Mouse (Mus musculus) monocyte, adult 2 months (primary cell): ENCODE results near the gene Tma7.

Experiments used
- DNase-seq, 2 experiments: peaks; one replicate each; pipeline ENCODE4 v3.0.0; 2022; ENCODE audit warnings: low spot score in 2 of 2, low read depth in 1 of 2

The Tma7 gene

DNA sequence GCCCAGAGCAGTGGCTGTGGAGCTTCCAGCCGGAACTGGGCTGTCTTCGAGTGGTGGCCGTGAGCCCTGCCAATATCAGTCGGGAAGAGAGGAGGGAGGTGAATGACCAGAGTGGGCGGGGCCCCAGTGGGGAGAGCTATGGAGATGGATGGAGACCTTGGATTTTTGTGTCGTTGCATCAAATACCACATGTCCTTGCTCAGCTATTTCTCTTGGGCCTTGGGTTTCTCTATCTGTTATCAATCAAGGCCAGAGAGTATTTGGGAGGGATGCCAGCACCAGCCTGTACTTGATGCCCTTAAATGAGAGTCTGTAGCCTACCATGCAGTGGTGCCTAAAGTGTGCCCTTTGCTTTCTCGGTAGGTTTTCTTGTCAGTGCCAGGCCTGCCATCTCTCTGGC, 20.9 kb upstream of the Tma7 start:
- DNase-seq, result no peak

DNA sequence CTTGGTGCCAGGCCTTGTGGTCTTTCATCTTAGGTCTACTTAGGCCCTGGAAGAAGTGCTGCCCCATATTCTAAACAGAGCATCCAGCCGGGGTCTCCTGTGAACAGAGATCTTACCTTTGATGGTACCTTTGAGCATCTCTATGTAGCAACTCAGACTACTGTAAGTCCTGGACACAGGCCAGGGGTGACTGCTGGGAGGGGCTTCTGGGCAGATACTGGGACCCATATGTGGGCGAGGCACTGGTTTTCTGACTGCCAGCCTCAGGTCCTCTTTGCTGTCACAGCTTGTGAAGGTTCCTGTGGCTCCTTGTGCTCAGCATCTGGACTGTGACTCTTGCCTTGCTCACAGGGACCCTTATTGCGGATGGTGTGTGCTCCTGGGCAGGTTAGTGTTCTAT, 20.2 kb upstream of the Tma7 start:
- DNase-seq, result no peak

DNA sequence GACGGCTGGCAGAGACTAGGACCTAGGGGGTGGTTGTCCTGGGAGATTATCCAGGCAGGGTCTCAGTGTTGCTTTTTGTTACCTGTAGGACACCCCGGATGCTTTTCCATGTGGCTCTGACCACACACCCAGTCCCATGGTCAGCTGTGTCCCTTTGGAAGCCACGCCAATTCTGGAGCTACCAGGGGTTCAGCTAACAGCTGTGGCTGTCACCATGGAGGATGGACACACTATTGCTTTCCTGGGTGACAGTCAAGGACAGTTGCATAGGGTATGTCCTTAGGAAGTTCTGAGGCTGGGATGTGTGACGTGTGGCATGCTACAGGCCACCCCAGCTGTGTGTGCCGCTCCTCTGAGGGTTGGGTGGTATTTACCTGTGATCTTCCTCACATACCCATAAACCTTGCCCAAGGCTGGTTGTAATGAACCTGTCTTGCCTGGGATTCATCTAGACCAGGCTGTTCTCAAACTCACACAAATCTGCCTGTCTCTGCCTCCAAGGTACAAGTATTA, 19.6 kb upstream of the Tma7 start:
- no peak for DNase-seq

DNA sequence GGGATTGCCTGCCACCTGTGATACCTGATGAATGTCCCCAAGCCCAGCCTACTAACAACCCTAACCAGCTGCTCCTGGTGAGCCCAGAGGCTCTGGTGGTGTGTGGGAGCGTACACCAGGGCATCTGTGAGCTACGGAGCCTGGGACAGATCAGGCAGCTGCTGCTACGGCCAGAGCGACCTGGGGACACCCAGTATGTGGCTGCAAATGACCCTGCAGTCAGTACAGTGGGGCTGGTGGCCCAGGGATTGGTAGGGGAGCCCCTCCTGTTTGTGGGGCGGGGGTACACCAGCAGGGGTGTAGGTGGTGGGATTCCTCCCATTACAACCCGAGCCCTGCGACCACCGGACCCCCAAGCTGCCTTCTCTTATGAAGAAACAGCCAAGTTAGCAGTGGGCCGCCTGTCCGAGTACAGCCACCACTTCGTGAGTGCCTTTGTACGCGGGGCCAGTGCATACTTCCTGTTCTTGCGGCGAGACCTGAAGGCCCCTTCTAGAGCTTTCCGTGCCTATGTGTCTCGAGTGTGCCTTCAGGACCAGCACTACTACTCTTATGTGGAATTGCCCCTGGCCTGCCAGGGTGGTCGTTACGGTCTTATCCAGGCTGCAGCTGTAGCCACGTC, 18.0 kb upstream of the Tma7 start:
- no peak for DNase-seq

DNA sequence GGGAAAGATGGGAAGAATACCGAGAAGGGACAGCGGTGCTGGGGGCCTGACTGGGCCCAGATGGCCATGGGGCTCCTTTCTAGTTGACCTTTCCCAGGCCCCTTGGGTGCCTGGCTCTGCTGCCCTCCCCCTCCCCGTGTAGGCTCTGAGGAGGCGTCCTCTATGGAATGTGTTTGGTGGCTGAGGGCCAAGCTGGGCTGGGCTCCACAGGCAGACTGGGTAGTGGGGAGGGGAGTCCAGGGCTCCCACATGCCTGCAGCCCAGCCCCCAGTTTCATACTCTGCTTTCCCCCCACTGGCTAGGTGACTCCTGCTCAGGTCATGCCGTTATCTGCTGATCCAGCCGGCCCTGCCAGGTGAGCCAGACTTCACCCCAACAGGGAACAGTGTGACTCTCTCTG, 16.6 kb upstream of the Tma7 start:
- no peak for DNase-seq

DNA sequence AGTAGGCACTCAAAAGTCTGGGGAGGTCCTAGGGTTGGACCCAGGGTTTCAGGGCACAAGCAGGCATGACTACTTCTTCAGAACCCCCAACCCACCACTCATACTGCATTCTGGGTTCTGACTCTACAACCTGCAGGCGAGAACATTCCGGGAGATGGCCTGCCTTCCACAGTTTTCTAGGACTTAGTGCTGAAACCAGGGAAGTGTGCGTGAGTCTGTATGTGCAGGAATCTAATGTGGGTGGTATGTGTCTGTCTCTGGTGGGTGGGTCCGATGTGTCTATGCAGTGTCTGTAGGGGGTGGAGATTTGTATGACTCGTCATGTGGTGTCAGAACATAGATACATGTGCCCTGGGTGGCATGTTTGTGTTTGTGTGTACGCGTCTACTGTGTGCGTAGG, 16.0 kb upstream of the Tma7 start:
- no peak for DNase-seq

DNA sequence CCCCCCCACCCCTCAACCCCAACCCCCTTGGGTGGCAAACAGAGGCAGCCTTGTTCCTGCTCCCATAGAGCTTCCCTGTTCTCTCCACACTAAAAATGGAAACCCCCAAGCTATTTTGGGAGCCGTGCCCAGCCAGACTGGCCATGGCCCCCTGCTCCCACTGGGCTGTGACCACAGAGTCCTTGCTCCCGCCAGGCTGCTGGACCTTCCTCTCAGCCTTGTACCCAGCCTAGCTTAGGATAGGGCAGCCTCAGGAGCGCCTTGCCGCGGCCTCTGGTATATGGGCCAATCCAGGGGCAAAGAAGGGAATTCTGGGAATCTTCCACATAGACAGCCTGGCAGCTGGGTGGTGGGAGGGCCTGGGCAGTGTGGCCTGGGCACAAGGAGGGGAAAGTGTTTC, 15.4 kb upstream of the Tma7 start:
- DNase-seq, result no peak

DNA sequence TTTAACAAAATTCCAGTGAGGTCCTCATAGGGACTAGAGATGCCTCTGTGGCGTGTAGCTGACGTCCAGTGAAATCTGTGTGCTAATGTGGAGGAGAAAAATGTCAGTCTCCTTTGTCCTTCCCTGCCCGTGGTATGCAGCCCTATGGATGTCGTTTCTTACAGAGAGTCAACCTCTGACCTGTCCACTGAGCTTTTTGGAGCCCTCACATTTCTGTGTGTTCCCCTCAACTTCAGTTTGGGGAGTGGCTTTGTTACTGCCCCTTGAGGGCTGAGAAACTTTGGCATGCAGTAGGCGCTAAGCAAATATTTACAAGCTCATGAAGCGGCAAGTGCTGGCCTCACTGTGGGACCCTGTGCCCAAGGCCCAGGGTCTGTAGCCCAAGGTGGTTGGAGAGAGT, 14.9 kb upstream of the Tma7 start:
- no peak for DNase-seq

DNA sequence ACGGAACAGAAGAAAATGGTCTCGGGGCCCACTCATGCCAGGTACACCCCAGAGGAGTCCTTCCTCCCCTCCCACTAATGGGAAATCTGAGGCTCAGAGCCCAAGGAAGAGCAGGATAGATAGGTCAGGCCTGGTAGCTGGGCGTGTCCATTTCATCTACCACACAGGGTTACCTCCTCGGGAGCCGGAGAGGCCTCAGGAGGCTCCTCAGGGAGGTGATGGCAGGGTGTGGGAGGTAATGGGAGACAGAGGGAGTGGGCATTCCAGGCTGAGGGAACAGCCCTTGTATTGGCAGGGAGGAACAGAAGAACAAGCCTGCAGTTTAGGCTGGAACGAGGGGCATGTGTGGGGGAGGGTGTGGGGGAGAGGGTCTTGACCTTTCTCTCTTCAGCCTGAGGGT, 14.5 kb upstream of the Tma7 start:
- DNase-seq, result no peak

DNA sequence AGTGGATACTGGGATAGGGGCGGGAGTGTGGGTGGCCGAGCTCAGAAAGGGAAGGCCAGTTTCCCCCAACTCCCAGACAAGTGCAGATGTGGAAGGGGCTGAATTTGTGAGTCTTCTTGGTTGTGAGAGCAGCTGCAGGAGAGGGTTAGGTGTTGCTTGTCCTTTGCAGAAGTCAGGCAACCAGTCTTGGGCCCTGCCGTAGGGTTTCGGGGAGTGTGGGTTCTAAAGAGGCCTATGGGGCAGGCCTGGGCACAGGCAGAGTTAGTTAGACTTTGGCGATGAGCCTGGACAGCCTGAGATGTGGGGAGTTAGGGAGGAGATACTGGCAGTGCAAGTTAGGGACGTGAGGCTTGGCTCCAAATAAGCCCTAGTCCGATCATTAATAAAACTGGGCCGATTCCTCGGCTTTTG, 13.9 kb upstream of the Tma7 start:
- no peak for DNase-seq

DNA sequence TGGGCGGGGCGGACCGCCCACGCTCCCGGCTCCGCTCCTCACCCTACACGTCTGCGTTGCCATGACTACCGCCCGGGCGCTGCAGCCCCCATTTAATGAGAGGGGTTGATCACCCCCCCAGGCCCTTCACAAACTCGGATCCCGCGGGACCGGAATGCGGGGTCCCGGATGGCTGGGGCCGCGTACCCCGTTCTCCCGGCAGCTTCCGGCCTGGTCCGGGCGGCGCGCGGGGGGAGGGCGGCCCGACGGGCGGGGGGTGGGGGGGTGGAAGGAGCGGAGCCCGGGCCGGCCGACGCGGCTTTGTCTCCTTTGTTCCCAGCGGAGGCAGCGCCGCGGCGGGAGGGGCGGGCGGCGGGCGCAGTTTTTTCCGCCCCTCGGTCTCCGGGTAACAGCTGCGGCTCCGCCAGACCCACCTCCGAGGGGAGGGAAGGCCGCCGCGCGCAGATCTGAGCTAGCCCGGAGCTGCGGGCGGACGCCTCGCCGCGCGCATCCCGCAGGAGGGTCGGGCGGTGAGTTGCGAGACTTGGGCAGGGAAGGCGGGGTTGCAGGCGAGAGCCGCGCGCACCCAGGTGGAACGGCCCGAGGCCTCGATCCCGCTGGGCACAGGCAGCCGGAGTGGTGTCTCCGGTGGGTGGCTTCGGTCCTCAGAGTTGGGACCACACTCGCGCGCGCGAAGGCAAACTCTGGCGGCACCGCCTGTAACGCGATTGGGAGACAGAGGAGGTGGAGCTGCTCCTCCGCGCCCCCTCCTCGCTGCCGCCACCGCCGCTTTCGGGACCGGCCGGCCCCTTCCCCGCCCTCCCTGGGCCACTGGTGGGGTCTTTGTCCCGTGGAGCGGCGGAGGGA, 13.0 kb upstream of the Tma7 start, which contains the start of gene Plxnb1:
Gene Plxnb1, plus strand, starts transcription at position 253 of the 846 bp plus-strand sequence.
- DNase-seq, result no peak

DNA sequence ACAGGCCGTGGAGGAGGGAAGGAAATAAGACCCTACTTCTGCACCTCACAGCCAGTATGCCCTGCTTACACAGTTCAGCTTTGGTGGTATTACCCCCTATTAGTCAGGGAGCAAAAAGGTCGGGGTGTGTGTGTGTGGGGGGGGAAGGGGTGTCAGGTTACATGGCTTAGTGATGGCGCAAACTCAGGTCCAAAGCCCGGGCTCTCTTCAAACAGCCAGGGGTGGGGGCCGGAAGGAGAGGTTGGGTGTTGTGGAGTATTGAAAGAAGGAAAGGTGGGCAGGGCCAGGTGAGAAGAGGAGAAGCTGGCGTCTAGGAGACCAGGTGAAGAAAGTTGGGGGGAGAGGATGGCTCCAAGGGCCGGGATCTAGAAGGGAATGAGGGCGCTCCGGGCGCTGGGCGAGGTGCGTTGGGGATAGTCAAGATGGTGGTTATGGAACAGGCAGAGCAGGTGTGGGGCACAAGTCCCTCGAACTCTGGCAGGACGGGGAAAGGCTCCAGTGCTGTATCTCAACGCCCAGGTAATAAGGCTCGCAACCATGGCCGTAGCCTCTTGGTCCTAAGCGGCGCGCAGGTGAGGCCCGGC, 12.3 kb upstream of the Tma7 start:
- DNase-seq, result no peak

DNA sequence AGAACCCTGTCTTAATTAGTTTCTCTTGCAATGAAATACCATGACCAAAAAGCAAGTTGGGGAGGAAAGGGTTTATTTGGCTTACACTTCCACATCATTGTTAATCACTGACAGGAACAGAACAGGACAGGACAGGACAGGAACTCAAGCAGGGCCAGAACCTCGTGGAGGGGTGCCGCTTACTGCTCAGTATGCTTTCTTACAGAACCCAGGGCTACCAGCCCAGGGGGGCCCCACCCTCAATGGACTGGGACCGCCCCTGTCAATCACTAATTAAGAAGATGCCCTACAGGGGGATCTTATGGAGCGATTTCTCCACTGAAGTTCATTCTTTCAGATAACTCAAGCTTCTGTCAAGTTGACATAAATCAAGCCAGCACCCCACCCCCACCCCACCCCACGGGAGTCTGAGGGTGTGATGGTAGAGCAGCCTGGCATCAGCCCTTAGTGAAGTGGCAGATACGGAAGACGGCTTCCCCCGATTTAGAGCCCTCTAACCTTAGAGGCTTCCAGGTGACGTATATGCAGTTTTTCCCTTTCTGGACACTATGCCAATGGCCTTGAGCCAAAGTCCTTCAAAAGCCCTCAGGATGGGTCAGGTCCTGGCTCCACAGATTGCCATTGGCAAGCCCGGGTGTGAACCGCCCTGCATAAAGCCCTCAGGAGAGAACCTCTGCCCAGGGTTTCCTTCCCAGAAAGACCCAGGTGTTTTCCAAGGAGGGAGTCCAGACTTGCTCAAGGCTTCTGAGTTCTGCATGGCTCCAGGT, 11.6 kb upstream of the Tma7 start:
- DNase-seq, result no peak

DNA sequence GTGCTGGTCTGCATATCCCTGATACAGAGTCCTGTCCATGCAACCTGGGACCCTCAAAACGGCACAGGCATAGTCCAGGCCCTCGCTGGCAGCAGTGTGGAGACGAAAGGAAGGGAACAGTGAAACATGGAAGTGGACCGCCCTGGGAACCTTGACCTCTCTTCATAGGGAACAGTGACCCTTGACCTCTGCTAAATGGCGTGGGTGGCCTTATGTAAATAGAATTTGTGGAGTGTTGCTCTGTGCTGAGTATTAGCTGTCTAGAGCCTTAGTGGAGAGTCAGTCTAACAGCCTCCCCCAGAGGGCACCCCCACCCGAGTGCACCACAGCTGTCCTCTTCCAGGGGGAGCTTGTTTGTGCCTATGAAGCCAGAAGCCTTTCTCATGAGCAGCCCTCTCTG, 10.4 kb upstream of the Tma7 start:
- DNase-seq, result no peak

DNA sequence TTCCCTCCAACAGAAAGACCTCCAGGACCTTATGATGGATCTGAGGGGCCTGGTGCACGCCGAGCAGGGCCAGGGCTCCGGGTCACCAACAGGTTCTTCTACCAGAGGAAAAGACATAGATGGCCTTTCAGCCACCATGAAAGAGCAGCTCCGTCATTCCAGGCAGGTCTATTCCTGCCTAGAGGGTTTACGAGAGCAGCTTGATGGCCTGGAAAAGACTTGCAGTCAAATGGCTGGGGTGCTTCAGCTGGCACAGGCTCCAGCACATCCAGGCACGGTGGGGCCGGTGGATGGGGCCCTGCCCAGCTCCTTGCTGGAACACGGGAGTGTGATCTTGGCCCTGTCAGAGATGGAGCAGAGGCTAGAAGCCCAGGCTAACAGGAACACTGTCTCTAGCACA, 9.4 kb upstream of the Tma7 start:
- no peak for DNase-seq

DNA sequence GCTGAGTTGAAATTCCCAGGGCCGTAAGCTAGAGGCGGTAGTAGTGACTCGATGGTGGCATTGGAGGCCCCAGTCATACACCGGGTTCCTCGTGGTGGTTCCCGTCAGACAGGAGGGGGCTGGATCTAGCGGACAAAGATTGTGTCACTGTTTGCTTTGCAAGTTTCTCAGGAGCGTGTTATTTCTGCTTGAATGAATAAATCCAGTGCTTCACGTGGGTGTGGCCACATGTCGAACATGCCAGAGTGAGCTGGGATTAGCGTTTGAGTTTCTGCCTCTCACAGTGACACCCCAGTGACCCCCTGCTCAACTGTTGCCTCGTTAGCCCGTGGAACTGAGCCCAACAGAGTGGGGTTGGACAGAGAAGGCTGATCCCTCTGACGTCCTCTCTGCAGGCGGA, 8.1 kb upstream of the Tma7 start:
- no peak for DNase-seq

DNA sequence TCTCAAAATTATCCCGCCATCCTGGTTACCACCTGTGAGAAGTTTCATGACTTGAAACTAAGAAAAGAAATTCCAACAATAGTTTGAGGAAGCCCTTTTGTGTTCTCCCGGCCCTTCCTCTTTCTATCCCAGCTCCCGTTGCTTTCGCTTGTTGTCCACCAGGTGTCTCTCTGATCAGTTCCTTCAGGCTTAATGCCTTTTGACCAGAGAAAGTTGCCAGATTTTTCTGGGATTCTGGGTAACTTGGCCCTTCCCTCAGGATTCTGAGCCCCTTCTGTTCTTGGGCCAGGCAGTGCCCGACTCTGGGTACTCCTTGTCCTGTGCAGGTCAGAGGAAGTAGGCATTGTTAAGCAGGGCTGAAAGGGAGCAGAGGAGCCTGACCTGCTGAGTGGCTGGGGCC, 5.6 kb upstream of the Tma7 start:
- no peak for DNase-seq

DNA sequence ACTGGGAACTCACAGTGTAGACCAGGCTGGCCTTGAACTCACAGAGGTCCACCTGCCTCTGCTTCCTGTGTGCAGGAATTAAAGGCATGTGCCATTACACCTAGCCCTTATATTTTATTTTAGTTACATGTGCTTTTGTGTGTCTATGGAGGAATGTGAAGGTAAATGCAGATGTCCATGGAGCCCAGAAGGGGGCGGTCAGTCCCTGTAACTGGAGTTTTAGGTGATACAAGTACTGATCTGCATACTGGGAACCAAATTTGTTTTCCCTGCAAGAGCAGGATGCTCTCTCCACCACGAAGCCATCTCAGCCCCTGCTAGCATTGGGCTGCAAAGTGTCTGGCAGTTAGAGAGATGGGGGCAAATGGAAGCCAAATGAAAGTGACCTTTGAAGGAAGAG, 2.5 kb upstream of the Tma7 start:
- no peak for DNase-seq

DNA sequence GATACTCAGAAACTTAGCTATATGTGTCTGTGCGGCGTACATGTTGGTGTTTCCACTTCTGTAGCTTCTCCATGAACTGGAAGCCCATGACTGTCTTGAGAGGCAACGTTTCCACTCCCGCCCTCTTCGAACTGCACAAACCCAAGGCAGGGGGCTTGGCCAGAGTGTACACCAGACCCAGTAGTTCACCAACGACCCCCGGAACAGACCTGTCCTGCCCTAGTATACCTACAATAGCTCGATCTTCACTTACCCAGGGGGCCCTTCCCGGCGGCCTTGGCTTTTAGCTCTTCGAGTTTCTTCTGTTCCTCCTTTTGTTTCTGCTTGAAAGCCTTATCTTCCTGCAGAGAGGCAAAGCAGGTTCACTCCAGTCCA, 651 bp downstream of the Tma7 start:
- DNase-seq, result no peak

DNA sequence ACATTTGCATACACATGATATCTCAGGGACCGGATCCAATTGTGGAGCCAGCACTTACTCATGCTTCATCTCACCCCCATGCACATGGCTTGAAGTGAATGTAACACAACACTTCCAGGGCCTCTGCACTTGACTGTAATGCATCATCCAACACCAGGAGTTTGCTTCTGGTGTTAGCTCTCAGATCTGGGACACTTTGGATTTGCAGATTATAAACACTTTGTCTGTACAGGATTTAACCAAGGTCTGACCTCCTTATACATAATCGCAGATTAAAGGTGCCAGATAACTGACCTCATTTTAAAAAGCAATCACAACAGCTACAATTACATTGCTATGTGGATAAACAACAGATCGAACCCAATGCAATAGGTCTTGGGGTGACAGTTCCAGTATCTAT, 1.9 kb downstream of the Tma7 start:
- DNase-seq, result no peak

DNA sequence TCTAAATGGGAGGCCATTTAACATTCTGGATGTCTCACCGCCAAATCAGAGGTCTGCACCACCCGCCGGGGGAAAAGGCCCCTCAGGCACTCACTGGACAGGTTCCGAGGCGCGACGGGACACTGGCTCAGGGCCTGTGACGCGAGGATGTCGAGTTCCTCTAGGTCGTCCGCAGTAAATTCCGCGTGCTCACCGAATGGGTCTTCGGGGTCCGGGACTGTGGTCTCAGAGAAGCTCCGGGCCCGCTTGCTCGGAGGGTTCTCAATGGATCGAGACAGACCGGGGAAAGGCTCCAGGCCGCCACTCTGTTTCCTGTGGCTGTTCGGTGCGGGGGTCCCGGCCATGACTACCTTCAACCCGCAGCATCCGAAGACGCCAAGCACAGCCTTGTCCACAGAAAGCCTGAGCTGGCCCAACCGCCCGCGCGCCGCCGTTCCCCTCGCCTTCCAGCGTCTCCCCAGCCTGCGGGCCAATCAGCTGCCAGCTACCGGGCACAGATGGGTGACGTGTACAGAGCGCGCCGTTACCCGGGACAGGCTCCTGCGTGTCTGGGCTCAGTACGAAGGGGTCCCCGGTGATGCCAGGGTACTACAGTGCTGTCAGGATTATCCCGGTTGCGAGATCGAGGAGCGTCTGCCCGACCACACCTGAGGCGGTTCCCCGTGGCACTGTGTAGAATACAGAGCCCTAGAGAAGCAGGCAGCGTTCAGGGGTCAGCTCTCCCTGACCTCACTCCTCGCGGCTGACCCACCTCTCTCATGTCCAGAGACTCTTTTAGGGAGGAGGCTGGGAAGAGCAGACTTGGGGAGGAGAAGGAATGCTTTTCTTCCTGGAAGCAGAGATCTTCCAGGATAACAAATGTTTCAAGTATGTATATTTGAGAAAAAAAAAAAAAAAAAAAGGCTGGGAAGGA, 8.5 kb downstream of the Tma7 start, which contains the start of gene Atrip:
Gene Atrip, minus strand, starts transcription at position 464 of the 913 bp plus-strand sequence.
- DNase-seq, result peak; percentile 61 to 77
